In genomic region chr16:52342694-52343466, GRCm38 (mm10) we compare ENCODE assay signal across 19 mouse cellular contexts.
DNase-seq lines count a peak whose midpoint lies in the region; ATAC-seq and TF ChIP-seq lines count a peak whose summit lies in the region.
"Had no signal": no experiment of that assay in that cellular context is flagged by ENCODE, and none has a peak within 500 bp of the region (broad histone marks: within the 10 kb centered on the region; RNA-seq: fewer than 3 reads in every experiment).

No protein-coding gene starts in this region.

- intact Hi-C loops in heart, postnatal 10 days (cut with DNase I) = no loop called here

- no peak for ATAC-seq in heart, embryonic 15.5 days (replicated peaks; ENCODE audit: insufficient number of reproducible peaks, insufficient read depth, low FRiP score, low read depth)
- peak; percentile 60; the same call in 1 of the 2 replicates for ATAC-seq in lung, embryonic 14.5 days (ENCODE audit: insufficient read depth)
- ATAC-seq: CD4-positive, CD25-positive, alpha-beta regulatory T cell, adult 4 months; intestine, postnatal 0 days; liver, embryonic 12.5 days had no signal

- WGBS in heart, embryonic 15.5 days = 45% methylated on average over 8 of the region's 8 CpGs
- WGBS in lung, embryonic 14.5 days = 47% methylated on average over 8 of the region's 8 CpGs

- peaks cover 6% of the 10 kb centered on the region for H3K4me1 ChIP-seq in heart, embryonic 15.5 days (replicated peaks)
- H3K4me1 ChIP-seq in lung, embryonic 14.5 days (ENCODE audit: insufficient read depth) = peaks cover 3% of the 10 kb centered on the region; the same call in 1 of the 2 replicates
- H3K4me1 ChIP-seq: embryonic facial prominence, embryonic 12.5 days; hindbrain, embryonic 15.5 days; liver, embryonic 12.5 days had no signal

- H3K36me3 ChIP-seq in heart, embryonic 15.5 days = no peaks in the 10 kb centered on the region
- no peaks in the 10 kb centered on the region for H3K36me3 ChIP-seq in lung, embryonic 14.5 days (ENCODE audit: insufficient read depth)
- no peaks in the 10 kb centered on the region for H3K36me3 ChIP-seq in myocyte (ENCODE audit: control insufficient read depth, insufficient read depth)
- H3K36me3 ChIP-seq: embryonic facial prominence, embryonic 12.5 days; hindbrain, embryonic 15.5 days; liver, embryonic 12.5 days had no signal

- no peak overlapping the region for H3K4me3 ChIP-seq in heart, embryonic 15.5 days
- H3K4me3 ChIP-seq in lung, embryonic 14.5 days (ENCODE audit: low read depth, low read length) = no peak overlapping the region
- no peak overlapping the region for H3K4me3 ChIP-seq in myocyte
- H3K4me3 ChIP-seq: embryonic facial prominence, embryonic 12.5 days; hindbrain, embryonic 15.5 days; left cerebral cortex, adult 2 months; liver, embryonic 12.5 days had no signal

- H3K27ac ChIP-seq in heart, embryonic 15.5 days = 0 out of 2 replicates have a peak overlapping the region, but pooled peaks have one; percentile 37
- peak overlapping the region; percentile 20 for H3K27ac ChIP-seq in lung, embryonic 14.5 days (ENCODE audit: low read depth)
- H3K27ac ChIP-seq: embryonic facial prominence, embryonic 12.5 days; hindbrain, embryonic 15.5 days; kidney, postnatal 0 days; left cerebral cortex, adult 2 months; liver, embryonic 12.5 days had no signal

- no peak overlapping the region for H3K9ac ChIP-seq in heart, embryonic 15.5 days
- no peak overlapping the region for H3K9ac ChIP-seq in lung, embryonic 14.5 days
- H3K9ac ChIP-seq: embryonic facial prominence, embryonic 12.5 days; hindbrain, embryonic 15.5 days; liver, embryonic 12.5 days had no signal

- no peaks in the 10 kb centered on the region for H3K79me2 ChIP-seq in myocyte (ENCODE audit: control insufficient read depth, insufficient read depth)

- no peak overlapping the region for H3K4me2 ChIP-seq in heart, embryonic 15.5 days
- H3K4me2 ChIP-seq in lung, embryonic 14.5 days = 0 out of 2 replicates have a peak overlapping the region, but pooled peaks have one; percentile 10
- H3K4me2 ChIP-seq in myocyte (ENCODE audit: low read depth) = peak overlapping the region; percentile 16
- H3K4me2 ChIP-seq: embryonic facial prominence, embryonic 12.5 days; hindbrain, embryonic 15.5 days; liver, embryonic 12.5 days had no signal

- DNase-seq in heart, postnatal 10 days = no peak
- DNase-seq in Muller cell, postnatal 12 days (ENCODE audit: inconsistent ontology term) = peak; percentile 57
- no peak for DNase-seq in lung, embryonic 14.5 days
- DNase-seq in right cerebral cortex, adult 18-20 months = no peak
- no peak for DNase-seq in gastrocnemius, adult 18-20 months (ENCODE audit: low spot score)
- DNase-seq: adrenal gland, postnatal 25 days; cerebellum, adult 8-10 months; gastrocnemius, postnatal 25 days; midbrain, embryonic 14.5 days; right cerebral cortex, postnatal 14 days had no signal

- no peaks in the 10 kb centered on the region for H3K9me3 ChIP-seq in heart, embryonic 15.5 days (replicated peaks)
- H3K9me3 ChIP-seq in lung, embryonic 14.5 days (ENCODE audit: low read depth, low read length) = no peaks in the 10 kb centered on the region
- H3K9me3 ChIP-seq: embryonic facial prominence, embryonic 12.5 days; hindbrain, embryonic 15.5 days; liver, embryonic 12.5 days had no signal

- TF ChIP-seq POLR2A in myocyte (IDR thresholded peaks at IDR 0.05; ENCODE audit: insufficient read length, low read depth) = no peak

- H3ac ChIP-seq in myocyte (ENCODE audit: control insufficient read depth, insufficient read length) = no peak overlapping the region

- no peaks in the 10 kb centered on the region for H3K27me3 ChIP-seq in heart, embryonic 15.5 days
- no peaks in the 10 kb centered on the region for H3K27me3 ChIP-seq in lung, embryonic 14.5 days (ENCODE audit: insufficient read depth, low read length)
- H3K27me3 ChIP-seq in myocyte (ENCODE audit: control insufficient read depth, insufficient read depth, insufficient read length) = no peaks in the 10 kb centered on the region
- H3K27me3 ChIP-seq: embryonic facial prominence, embryonic 12.5 days; hindbrain, embryonic 15.5 days; liver, embryonic 12.5 days had no signal

- no peak for TF ChIP-seq CTCF in lung, embryonic 14.5 days (IDR thresholded peaks at IDR 0.05; ENCODE audit: low read depth)

TF ChIP-seq in myocyte, 11 proteins besides CTCF, POLR2A, EP300 and RAD21:
- TF ChIP-seq MYOD1 (IDR thresholded peaks at IDR 0.05; ENCODE audit: control insufficient read depth in 1 of 3, insufficient read length in 2 of 3, low read depth in 2 of 3) (no peak), SRF (IDR thresholded peaks at IDR 0.05; ENCODE audit: control insufficient read depth, insufficient read length, low read depth) (no peak)
